Mouse (Mus musculus) CH12.LX (cell line): ENCODE measurements around the gene Ctsl.

ENCODE experiments used
- CTCF ChIP-seq, 2 experiments: IDR thresholded peaks in 1 of 2; conservative IDR thresholded peaks in 1 of 2; 2 replicates each; pipeline ENCODE4 v1.5.1; 2011 to 2012; ENCODE audit warnings: low read depth in 2 of 2, low read length in 2 of 2, improper control_type of control experiment in 1 of 2, inconsistent platforms in 1 of 2, mild to moderate bottlenecking in 1 of 2, moderate library complexity in 1 of 2
- ELF1 ChIP-seq: IDR thresholded peaks from 2 replicates; pipeline ENCODE4 v1.6.1; 2014; ENCODE audit warnings: low read depth, mild to moderate bottlenecking, inconsistent platforms, low read length, improper control_type of control experiment
- JUND ChIP-seq: conservative IDR thresholded peaks from 2 replicates; pipeline ENCODE4 v1.6.1; 2011; ENCODE audit warnings: low read depth, low read length, improper control_type of control experiment
- MAFK ChIP-seq: IDR thresholded peaks from 2 replicates; pipeline ENCODE4 v1.6.1; 2011; ENCODE audit warnings: low read length, improper control_type of control experiment; ENCODE audit not compliant: insufficient replicate concordance
- ZNF384 ChIP-seq: IDR thresholded peaks from 2 replicates; pipeline ENCODE4 v1.6.1; 2012; ENCODE audit warnings: low read depth, low read length, improper control_type of control experiment, inconsistent platforms

DNA sequence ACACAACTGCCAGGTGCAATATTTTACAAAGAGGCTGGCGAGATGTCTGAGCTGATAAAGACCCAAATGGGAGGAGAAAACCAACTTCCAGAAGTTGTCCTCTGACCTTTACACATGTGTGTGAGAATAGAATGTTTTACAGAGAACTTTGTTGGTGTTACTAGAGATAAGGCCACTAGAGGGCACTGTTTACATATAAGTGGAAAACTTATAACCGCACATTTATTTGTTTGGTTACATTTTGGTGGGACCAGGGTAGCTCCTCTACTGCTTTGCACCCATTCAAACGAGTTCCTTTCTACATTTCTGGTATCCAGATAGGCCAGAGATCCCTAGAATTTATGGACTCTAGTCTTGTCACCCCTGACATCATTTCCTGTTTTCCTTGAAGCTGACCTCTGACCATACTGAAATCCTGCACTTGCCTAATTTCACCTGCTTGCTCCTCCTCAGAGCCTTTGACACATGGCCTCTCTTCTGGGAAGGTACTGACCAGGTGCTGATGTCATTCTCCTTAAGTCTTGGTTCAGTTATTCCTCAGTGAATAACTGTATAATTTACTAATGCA is 55.1 kb downstream of the Ctsl start:
- TF ChIP-seq ZNF384 (no peak), CTCF (conservative IDR thresholded peaks at IDR 0.05 in 1 of 2, IDR thresholded peaks at IDR 0.05 in 1 of 2; ENCODE audit: low read depth in 2 of 2, low read length in 2 of 2) (peak; percentile 33 to 76; a peak in 3 of 4 replicates), MAFK (no peak), JUND (0 out of 2 replicates have a peak, but pooled peaks have one; percentile 44), ELF1 (no peak)
